Mouse (Mus musculus): Measurements from ENCODE around the gene Olfr1333.
"Not testable (repeated sequence)": the region's sequence is repeated elsewhere in the genome, so short reads cannot be mapped to it uniquely, and the experiment has no call there.

The Olfr1333 gene

GRCm38 (mm10) chr4:118836179-118836578 lies at the start of gene Olfr1333:
TSS of gene Olfr1333 (minus strand) at chr4:118836279.
- no peak for DNase-seq (ENCODE audit: low read depth, low spot score)

- DNase-seq (ENCODE audit: low read depth, low spot score), result peak; percentile 8
Measured at GRCm38 (mm10) chr4:118867566-118867965, 31.5 kb upstream of the Olfr1333 start.

- DNase-seq (ENCODE audit: low read depth, low spot score), result no peak
Measured at GRCm38 (mm10) chr4:118864349-118864748, 28.3 kb upstream of the Olfr1333 start, which contains the start of gene Olfr1331. TSS of gene Olfr1331 (plus strand) at chr4:118864649.

GRCm38 (mm10) chr4:118862704-118863103 lies 26.6 kb upstream of the Olfr1333 start:
- DNase-seq (ENCODE audit: low read depth, low spot score), result peak; percentile 66

GRCm38 (mm10) chr4:118861791-118862190 lies 25.7 kb upstream of the Olfr1333 start:
- DNase-seq (ENCODE audit: low read depth, low spot score), result peak; percentile 4

- no peak for DNase-seq (ENCODE audit: low read depth, low spot score)
Measured at GRCm38 (mm10) chr4:118818921-118819320, 17.2 kb downstream of the Olfr1333 start.

- DNase-seq (ENCODE audit: low read depth, low spot score), result no peak
Measured at GRCm38 (mm10) chr4:118809844-118810243, 26.2 kb downstream of the Olfr1333 start, which contains the start of gene Olfr1335. TSS of gene Olfr1335 (minus strand) at chr4:118809944.

GRCm38 (mm10) chr4:118792796-118793195 lies 43.3 kb downstream of the Olfr1333 start:
- not testable (repeated sequence) for DNase-seq (ENCODE audit: low read depth, low spot score)

GRCm38 (mm10) chr4:118782486-118782885 lies 53.6 kb downstream of the Olfr1333 start, which contains the start of gene Olfr1337:
TSS of gene Olfr1337 (minus strand) at chr4:118782586.
- DNase-seq (ENCODE audit: low read depth, low spot score), result no peak

Measured in skeletal muscle tissue, adult 2 months (tissue).